Mouse (Mus musculus) layer of hippocampus, adult 8-10 months (tissue): ENCODE data around the gene Zfhx2. TPM values are rescaled to one million over a fixed set of nuclear protein-coding genes. Genes with fewer than 3 reads are reported as not detected.

Experiments
- total RNA-seq, 4 experiments: library from RNA; stranded (reverse); gene quantifications; 2 replicates each; pipeline ENCODE4 v1.2.4; 2022

Zfhx2 gene
- total RNA-seq, 4 experiments from 2014 or later = 45.9 to 69.4 (median 55.7) TPM

Other genes starting within 250 kb of the Zfhx2 start
- gene Homez, start 221.4 kb downstream of the Zfhx2 start, total RNA-seq = 10 to 100 TPM; 20.3 to 33.2 (median 26.2) TPM
- 10 to 100 TPM; 18.2 to 23.0 (median 22.2) TPM for gene Ppp1r3e, start 214.8 kb downstream of the Zfhx2 start, total RNA-seq
- 100 to 1,000 TPM; 117 to 125 (median 121) TPM for gene Bcl2l2, start 208.9 kb downstream of the Zfhx2 start, total RNA-seq
- gene Gm20521, start 208.9 kb downstream of the Zfhx2 start, total RNA-seq = 10 to 100 TPM in 1 of 4 experiments, not detected in 3; 25.6 TPM
- gene Pabpn1, start 199.8 kb downstream of the Zfhx2 start, total RNA-seq = 100 to 1,000 TPM; 260 to 320 (median 270) TPM
- 100 to 1,000 TPM; 629 to 644 (median 642) TPM for gene Slc22a17, start 179.2 kb downstream of the Zfhx2 start, total RNA-seq
- gene Efs, start 166.2 kb downstream of the Zfhx2 start, total RNA-seq = 10 to 100 TPM; 10.1 to 13.7 (median 12.4) TPM
- under 1 TPM in 1 of 4 experiments, not detected in 3; 0.47 TPM for gene Il25, start 159.6 kb downstream of the Zfhx2 start, total RNA-seq
- 10 to 100 TPM; 62.4 to 83.2 (median 76.3) TPM for gene Cmtm5, start 156.1 kb downstream of the Zfhx2 start, total RNA-seq
- 1 to 10 TPM; 1.7 to 5.4 (median 2.6) TPM for gene Myh6, start 125.4 kb downstream of the Zfhx2 start, total RNA-seq
- not detected for gene Gm17428, start 115.4 kb downstream of the Zfhx2 start, total RNA-seq
- gene Myh7, start 97.7 kb downstream of the Zfhx2 start, total RNA-seq = 1 to 10 TPM; 6.0 to 10.0 (median 7.8) TPM
- gene Ngdn, start 76.9 kb downstream of the Zfhx2 start, total RNA-seq = 10 to 100 TPM; 32.5 to 39.5 (median 34.1) TPM
- 10 to 100 TPM; 19.5 to 23.2 (median 22.3) TPM for gene Thtpa, start 2.5 kb upstream of the Zfhx2 start, total RNA-seq
- gene Ap1g2, start 14.3 kb upstream of the Zfhx2 start, total RNA-seq = 10 to 100 TPM; 10.8 to 20.7 (median 14.8) TPM
- gene Jph4, start 24.6 kb upstream of the Zfhx2 start, total RNA-seq = 100 to 1,000 TPM; 361 to 416 (median 386) TPM
- not detected for gene Dhrs2, start 129.7 kb upstream of the Zfhx2 start, total RNA-seq